Mouse (Mus musculus): ENCODE results near the gene Mmp23.

GRCm38 (mm10) chr4:155672082-155672481, 18.9 kb upstream of the Mmp23 start:
- TF ChIP-seq CTCF (IDR thresholded peaks at IDR 0.05; ENCODE audit: control insufficient read depth, insufficient read depth, insufficient replicate concordance, low read depth, low read length) (no peak), POLR2A (IDR thresholded peaks at IDR 0.05; ENCODE audit: control insufficient read depth, low read depth, low read length) (no peak)
